Mouse (Mus musculus): ENCODE data around the gene Fbxo42.
A peak's percentile ranks its signal among the peaks of the same experiment; 100 is the strongest.

Fbxo42 gene

DNA sequence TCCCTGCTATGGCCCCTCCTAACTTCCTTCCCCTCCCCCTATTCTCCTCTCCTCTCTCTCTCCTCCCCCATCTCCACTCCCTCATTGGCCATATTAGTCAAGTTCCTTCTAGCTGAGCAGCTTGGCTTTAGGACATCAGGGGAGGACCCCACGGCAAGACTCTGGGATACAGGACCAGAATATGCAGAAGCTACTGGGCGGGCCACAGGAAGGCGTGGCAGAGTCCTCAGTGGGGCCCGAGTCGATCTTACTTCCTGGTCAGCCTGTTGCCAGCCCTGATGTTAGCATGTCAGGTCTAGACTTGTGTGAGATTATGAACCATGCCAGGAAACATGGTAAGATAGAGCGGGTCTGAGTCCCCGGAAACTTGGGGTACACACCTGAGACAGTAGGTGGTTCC is 81.0 kb downstream of the Fbxo42 start:
- no peak for DNase-seq

DNA sequence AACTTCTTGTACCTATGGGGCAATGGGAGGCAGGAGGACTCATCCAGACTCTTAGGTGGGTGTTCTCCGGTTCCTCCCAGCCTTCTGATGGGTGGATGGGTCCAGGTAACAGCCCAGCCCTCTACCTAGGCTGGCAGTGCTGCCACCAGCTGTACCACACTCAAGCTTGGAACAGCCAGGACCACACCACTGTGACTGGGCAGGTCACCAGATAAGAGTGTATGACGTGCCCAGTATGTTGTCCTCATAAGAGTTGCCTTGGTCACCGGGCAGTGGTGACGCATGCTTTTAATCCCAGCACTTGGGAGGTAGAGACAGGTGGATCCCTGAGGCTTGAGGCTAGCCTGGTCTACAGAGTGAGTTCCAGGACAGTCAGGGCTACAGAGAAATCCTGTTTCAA is 85.5 kb downstream of the Fbxo42 start:
- DNase-seq = no peak

DNA sequence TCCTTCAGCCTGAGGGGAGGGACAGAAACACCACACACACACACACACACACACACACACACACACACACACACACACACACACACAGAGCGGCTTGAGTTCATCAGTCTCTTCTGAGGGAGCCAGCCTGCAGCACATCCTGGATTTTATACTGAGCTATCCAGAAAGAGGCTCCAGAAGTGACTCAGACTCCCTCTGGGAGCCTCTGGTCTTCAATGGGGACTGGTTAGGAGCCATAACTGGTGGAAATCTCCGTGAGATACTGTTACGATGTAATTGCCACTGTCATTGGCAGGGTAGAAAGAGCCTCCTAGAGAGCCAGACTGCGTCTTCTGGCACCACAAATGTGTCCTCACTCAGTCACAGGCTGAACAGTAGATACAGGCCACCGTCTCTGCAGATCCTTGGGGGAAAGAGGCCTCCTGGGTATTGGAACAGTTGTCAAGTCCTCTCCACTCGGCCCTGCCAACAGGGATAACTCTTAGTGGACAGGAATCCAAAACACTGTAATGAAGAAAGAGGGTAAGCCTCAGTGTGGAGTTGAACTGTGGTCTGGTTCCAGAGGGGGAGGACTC is 87.9 kb downstream of the Fbxo42 start:
- DNase-seq = no peak

DNA sequence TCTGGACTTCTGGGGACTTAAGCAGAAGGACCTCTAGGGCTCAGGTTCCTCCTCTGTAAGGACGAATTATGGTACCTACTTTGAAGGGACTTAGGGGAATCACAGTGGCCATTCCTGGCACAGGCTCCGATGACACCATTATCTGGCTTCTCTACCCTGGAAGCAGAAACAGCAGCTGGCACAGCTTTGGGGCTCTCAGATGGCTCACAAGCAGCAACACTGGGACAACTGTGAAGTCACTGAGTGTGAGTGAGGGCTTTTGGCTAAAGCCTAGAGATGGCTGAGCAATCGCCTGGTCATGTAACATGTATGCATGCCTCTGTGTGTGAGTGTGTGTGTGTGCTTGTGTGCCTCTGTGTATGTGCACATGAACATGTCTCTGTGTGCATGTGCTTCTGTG is 89.1 kb downstream of the Fbxo42 start:
- DNase-seq = no peak

DNA sequence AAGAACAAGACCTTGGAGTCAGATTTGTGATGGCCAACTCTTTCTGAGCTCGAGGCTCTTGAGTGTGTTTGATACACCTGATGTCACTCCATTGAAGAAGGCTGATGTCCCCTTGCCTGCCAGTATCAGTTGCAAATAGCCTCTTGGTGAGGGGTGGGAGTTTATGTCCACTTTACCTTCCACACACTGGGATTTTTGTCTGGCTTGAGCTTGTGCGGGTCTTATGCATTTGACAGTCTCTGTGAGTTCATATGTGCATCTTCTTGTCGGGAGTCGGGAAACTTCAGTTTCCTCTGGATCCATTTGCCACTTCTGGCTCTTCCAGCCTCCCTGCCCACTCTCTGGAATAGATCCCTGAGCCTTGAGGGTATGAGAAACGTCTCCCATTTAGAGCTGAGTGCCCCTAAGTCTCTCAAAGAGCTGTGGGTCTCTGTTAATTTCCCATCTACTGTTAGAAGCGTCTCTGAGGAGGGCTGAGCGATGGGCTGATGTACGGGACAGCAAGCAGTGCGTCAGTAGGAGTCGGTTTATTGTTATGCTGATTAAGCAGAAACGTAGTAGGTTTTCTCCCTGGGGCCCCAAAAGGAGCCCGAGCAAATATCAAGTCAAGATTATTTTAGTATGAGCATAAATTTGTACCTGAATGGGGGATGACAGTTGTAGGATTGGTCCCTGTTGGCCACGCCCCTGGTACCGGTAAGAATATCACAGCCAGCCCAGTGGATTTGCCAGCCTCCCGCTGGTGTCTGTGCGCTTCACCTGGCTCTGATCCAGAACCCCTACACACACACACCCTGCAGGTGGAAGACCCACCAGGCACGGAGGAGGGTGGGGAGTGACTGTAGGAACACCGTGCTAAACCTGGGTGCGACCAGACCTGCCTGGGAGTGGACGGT is 91.0 kb downstream of the Fbxo42 start:
- DNase-seq = no peak

DNA sequence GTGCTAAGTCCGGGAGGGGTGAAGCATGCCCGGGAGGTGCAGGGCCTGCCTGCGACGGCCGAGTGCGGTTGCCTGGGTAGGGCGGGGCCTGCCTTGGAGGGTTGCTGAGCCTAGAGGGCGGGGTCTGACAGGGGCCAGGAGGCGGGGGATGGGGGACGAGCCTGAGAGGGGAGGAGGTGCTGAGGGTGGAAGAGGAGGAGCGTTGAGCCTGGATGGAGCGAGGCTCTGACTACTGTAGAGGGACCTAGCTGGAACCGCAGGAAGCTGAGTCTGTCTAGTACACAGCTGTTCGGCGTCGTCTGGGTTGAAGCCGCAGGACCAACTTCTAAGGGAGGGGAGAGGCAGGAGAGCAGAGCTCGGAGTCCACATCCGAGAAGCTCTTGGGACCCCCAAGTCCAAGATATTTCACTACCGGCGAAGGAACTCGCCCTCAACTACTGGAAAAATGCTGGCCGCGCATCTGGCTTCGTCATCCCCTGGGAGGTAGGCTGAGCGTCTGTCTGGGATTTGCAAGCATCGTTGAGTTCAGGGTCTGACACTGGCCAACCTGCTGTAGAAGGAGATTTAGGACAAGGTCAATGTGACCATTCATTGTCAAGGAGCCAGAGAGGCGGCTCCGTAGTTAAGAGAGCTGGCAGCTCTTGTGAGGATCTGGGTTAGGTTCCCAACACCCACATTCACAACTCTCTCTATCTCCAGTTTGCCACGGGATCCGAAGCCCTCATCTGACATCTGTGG is 91.8 kb downstream of the Fbxo42 start, which contains the start of gene Arhgef19:
Arhgef19 (plus strand) TSS at position 112 of the 738 bp plus-strand sequence.
- peak; percentile 93 for DNase-seq

DNA sequence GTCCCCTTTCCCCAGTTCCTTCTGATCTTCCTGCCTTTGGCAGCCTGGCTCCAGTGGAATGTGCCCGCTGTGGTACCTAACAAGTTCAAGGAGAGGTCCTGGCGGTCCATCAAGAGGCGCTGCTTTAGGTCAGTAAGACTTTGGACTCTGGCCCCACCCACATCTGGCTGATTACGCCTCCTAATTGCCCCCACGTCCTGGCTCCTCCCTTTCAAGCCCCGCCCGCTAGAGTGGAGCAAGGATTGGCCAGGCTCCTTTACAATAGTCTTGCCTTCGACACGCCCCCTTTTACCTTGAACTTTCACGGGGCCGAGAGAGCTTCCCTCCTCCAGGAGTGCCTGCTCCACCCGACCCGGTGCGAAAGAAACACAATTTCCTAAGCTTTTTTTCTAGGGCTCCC is 92.9 kb downstream of the Fbxo42 start:
- peak; percentile 64 for DNase-seq

DNA sequence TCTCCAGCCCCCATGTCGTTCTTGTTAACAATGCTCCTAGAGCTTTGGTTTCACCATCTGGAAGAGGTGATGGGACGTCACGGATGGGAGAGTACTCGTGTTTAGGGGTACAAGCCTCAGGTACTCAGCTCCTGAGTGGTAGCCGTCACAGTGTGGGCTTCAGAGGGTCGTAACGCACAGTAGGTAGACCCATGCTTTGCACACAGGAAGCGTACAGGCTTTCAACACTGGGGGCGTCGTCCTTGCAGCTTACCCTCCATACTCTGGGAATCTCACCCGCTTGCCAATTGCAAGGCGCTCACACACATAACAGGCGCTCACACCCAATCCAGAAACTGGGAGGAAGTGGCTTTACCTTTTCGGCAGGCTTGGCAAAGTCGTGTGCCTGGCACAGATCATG is 94.1 kb downstream of the Fbxo42 start:
- DNase-seq = no peak

DNA sequence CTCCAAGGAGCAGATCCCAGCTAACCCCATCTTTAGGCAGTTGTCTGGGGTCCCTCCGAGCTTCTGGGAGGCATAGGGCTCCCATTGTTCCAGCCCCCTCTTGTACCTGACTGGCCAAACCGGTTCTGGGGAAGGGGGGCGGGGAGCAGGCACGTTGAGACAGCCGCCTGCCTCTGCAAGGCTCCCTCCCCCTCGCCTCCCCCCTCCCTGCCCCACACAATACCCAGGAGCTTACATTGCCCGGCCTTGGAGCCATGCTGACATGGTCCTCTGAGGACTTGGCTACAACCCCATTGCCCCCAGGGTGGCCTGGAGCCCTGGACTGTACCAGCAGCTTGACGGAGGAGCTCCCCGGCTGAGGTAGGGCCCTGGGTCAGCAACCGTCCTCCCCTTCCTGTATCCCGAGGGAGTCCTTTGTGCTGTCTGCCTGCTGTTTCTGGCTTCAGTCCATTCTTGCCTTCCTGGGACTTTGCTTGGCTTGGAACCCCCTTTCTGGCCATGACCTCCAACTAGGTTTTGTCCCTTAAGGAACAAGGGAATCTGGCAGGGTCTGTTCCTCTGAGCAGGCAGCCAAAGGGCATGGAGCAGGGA is 95.0 kb downstream of the Fbxo42 start:
- peak; percentile 41 for DNase-seq

DNA sequence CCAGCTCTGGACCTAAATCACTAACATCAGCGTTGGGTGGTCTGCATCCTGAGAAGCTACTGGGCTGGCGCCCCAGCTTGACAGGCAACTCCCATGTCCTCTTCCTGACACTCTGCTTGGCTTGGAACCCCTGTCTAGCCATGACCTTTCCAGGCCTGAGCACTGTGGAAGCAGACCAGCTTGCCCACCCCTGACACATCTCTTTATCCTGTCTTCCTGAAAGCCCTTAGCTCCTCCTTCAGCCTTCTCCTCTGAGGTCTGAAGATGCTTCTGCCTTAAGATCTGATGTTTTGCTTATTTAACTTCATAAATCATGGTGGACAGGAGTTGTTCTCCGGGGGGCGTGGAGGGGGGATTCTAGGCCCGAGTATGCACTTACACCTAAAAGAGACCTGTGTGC is 95.9 kb downstream of the Fbxo42 start:
- no peak for DNase-seq

DNA sequence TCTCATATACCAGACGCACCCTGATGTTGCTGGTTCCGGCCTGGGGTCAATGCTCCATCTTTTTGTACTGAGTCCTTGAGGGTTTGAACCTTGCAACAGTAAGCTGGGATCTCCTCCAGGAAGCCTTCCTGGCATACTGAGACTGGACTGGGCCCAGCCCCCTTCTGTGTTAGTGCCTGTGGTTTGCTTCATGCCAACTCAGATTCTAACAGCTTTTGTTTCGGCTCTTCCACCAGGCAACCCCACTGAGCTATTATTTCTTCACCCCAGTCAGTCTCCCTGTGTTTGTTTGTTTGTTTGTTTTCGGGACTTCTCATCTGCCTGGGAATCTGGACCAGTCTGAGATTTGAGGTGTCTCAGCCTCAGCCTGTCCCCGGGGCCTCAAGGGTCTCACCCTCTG is 96.7 kb downstream of the Fbxo42 start:
- DNase-seq = no peak

DNA sequence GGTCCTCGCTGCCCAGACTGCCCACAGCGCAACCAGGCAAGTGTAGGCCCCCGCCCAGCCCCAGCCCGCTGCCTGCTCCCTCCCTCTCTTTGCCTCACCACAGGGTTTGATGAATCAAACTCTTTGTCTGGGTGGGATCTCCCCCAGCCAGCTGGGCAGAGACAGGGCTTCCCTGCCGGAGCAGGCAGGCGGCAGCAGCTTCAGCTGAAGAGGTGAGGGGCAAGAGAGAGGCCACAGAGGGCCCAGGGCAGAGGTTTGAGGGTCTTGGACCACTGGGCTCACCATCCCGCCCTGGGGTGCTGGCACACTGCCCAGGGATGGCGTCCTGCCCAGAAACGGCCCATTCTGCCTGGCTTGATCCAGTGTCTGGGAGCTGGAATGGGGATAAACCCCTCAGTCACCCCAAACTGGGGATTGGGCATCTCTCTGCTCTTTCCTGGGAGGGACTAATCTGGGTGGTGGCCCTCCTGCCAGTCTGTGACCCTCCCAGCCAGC is 97.3 kb downstream of the Fbxo42 start:
- DNase-seq = peak; percentile 21

DNA sequence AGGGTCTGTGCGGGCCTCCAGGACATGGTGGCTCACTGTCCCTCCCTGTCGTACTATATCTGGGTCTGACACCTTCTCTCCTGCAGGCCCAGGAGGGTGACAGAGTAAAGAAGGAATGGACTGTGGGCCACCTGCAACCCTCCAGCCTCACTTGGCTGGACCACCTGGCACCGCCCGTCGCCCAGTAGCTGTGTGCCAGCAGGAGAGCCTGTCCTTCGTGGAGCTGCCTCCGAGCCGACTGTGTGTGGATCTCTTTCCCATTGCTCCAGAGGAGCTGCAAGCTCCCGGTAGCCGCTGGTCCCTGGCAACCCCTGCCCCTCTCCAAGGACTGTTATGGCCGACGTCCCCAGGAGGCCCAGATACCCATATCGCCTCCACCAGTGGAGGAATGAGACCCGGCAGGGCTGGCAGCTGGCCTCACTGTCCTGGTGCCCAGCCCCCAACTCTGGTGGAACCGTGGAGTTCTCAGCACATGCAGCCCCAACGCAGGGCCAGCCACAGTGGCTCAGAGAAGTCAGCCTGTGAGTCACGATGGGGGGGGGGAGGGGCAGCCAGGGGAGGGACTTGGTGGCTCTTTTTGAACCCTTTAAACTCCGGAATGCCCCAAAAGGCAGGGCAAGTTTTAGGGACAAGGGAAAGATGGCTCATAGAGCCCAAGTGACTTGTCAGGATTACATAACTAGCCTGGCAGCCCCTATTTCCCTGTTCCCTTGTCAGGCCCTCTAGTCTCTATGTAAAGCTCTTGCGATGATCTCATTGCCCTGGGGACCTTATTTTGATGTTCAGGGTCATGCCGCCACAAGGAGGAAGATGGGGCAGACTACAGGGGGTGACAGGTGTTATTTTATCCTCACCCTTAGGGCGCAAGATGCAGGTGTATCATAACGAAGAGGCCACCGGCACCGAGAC is 98.6 kb downstream of the Fbxo42 start:
- DNase-seq = peak; percentile 13

DNA sequence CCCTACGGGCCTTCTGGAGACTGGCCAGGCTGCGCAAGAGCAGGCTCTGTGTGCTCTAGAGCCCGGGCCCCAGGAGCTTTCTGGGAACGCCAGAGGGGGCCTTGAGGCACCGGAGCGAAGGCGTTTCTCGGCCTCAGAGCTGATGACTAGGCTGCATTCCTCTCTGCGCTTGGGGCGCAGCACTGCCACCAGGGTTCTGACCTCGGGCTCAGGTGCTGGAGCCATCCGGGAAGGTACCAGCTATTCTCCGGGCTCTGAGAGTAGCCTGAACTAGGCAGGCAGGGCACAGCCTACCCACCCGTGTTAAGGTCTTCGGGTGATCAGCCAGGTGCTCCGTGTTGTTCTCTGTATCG is 99.3 kb downstream of the Fbxo42 start:
- DNase-seq = peak; percentile 24

DNA sequence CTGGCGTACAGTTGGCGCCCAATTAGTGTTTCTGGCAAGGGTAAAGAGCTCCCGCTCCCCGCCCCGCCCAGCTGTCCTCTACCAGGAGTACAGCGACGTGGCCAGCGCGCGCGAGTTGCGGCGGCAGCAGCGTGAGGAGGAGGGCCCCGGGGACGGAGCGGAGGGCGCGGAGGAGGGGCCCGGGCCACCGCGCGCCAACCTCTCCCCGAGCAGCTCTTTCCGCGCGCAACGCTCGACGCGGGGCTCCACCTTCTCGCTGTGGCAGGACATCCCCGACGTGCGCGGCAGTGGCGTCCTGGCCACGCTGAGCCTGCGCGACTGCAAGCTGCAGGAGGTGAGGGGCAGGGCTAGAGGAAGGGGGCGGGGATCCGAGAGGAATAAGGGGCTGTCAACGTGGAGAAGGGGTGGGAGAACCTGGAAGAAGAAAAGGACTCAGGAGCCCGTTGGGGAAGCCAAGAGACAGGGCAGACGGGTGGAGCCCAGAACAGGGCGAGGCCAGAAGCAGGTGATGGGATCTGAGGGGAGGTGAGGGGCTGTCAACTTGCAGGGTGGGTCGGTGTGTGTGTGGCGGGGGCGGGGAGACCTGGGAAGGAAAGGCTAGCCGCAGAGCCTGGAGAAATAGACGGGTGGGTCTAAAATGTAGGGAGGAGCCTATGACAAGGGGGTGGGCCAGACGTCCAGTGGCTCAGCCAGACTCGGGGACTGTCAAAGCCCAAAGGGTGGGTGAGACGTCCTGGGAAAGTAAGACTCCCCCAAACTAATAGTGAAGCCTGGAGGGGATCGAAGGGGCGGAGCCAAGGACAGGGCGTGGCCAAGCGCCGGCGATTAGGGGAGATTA is 100.3 kb downstream of the Fbxo42 start:
- DNase-seq = peak; percentile 62

DNA sequence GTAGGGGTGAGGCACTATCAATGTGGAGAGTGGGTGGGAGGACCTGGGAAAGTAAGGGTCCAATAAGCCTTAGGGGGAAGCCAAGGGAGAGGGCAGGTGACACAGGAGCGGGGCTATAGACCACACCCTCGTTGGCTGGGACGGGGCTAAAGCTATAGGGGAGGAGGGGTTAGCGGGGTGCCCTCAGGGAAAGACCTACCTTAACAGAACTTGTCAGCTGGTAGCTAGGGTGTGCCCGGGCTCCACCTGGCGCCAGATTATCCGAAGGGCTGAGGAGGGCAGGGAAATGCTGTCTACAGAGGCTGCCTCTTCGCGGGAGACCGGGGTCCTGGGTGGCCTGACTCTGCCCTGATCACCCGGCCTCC is 100.9 kb downstream of the Fbxo42 start:
- peak; percentile 11 for DNase-seq

DNA sequence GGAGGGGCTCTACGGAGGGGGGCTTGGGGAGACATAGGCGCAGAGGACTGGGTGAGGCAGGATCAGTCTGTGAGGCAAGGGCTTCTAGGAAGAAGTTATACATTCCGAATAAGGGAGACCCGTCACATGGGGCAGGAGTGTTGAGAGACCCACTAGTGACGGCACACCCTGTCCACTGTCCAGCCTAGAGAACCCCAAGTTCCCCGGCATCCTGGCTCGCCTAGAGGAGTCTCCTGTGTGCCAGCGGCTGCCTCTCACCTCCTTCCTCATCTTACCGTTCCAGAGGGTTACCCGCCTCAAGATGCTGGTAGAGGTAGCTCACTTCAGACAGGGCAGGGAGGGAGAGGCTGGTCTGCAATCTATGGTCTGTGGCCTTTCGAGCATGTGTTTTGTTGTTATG is 101.7 kb downstream of the Fbxo42 start:
- no peak for DNase-seq

DNA sequence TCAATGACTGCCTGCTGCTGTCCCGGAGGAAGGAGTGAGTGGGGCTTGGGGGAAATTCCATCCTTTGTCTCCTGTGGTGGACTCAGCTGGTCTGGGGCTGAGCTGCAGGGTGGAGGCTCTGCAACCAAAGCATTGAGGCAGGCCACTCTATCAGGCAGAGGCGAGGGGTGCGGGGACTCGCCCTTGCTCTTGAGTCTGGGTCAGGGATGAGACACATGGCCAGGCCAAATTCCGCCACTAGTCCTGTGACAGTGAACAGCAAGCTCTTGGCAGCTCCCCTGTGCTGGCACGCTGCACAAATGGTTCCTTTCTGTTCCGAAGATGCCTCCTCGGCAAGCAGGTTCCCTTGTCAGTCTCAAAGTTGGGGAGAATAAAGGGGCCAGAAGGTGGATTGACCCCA is 103.4 kb downstream of the Fbxo42 start:
- DNase-seq = no peak

DNA sequence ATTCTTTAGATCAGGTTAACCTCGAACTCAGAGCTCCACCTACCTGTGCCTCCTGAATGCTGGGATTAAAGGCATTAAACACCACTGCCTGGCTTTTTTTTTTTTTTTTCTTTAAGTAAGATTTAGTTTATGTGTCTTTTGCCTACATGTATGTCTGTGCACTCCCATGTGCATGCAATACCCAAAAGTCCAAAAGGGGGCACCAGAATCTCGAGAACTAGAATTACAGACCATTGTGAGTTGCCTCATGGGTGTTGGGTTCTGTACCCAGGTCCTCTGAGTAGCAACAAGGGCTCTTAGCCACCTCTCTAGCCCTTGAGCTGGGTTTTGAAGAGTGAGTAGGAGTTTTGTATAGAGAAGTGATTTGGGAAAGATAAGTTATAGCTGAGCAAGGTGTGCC is 104.9 kb downstream of the Fbxo42 start:
- DNase-seq = no peak

Measured in embryo, embryonic 11 days (tissue).